Mouse (Mus musculus) forebrain, postnatal 0 days (tissue): ENCODE data around the gene Eid2. TPM values are rescaled to one million over a fixed set of nuclear protein-coding genes. Genes with fewer than 3 reads are reported as not detected.

Source experiments
- ATAC-seq: fragments of 200-750 bp; cut with Nextera tagmentation; 2 replicates; pipeline ENCODE4 v1.8.0; 2017; ENCODE audit warnings: mild to moderate bottlenecking, moderate library complexity
- DNase-seq: peaks from one replicate; pipeline ENCODE4 v3.0.0-alpha.2; 2015
- H3K27ac ChIP-seq: fragments of 300-500 bp; sonication (generic); 2 replicates; pipeline ENCODE4 v1.5.1; 2014; ENCODE audit warnings: low read depth, mild to moderate bottlenecking, antibody characterized with exemption, low read length, moderate library complexity, mixed read lengths
- H3K27me3 ChIP-seq: fragments of 300-500 bp; sonication (generic); 2 replicates; pipeline ENCODE4 v1.6.1; 2014; ENCODE audit warnings: mild to moderate bottlenecking, low read length, mixed read lengths; ENCODE audit not compliant: insufficient read depth
- H3K36me3 ChIP-seq: fragments of 300-500 bp; sonication (generic); 2 replicates; pipeline ENCODE4 v1.6.1; 2014; ENCODE audit warnings: mild to moderate bottlenecking, moderate library complexity; ENCODE audit not compliant: insufficient read depth
- H3K4me1 ChIP-seq: fragments of 300-500 bp; sonication (generic); 2 replicates; pipeline ENCODE4 v1.6.1; 2014; ENCODE audit warnings: antibody characterized with exemption; ENCODE audit not compliant: insufficient read depth
- H3K4me2 ChIP-seq: fragments of 300-500 bp; sonication (generic); 2 replicates; pipeline ENCODE4 v1.6.1; 2014; ENCODE audit warnings: low read depth, mild to moderate bottlenecking, moderate library complexity
- H3K4me3 ChIP-seq: fragments of 300-500 bp; sonication (generic); 2 replicates; pipeline ENCODE4 v1.5.1; 2014; ENCODE audit warnings: low read depth, low read length, mixed read lengths
- H3K9ac ChIP-seq: fragments of 300-500 bp; sonication (generic); 2 replicates; pipeline ENCODE4 v1.6.1; 2014; ENCODE audit warnings: mild to moderate bottlenecking
- H3K9me3 ChIP-seq: fragments of 300-500 bp; sonication (generic); 2 replicates; pipeline ENCODE4 v1.6.1; 2016; ENCODE audit warnings: low read length
- CTCF ChIP-seq: sonication (generic); IDR thresholded peaks from 2 replicates; pipeline ENCODE4 v1.5.1; 2016; ENCODE audit warnings: antibody characterized with exemption, control low read depth, low read depth
- WGBS: fragments of 180-500 bp; shearing (Covaris S2); extraction: QIAGEN DNeasy Blood & Tissue Kit; methylation state at CpG from one replicate; pipeline ENCODE4 v1.1.7; 2014; 5-methylcytosine and 5-hydroxymethylcytosine counted together
- polyA plus RNA-seq: library from polyadenylated mRNA; unstranded; fragments of >200 nt; fragmentation: Nextera tagmentation; extraction: Ambion mirVana; gene quantifications from 2 replicates; pipeline ENCODE4 v1.2.1, GENCODE M21; 2015
- total RNA-seq: library from RNA; depleted of rRNA; stranded (reverse); fragments of >200 nt; gene quantifications from 2 replicates; pipeline ENCODE4 v1.2.3, GENCODE M21; 2014; rRNA removed

Gene Eid2
- total and polyA plus RNA-seq, 2 experiments from 2014 or later = 26.7 to 101 TPM

DNA sequence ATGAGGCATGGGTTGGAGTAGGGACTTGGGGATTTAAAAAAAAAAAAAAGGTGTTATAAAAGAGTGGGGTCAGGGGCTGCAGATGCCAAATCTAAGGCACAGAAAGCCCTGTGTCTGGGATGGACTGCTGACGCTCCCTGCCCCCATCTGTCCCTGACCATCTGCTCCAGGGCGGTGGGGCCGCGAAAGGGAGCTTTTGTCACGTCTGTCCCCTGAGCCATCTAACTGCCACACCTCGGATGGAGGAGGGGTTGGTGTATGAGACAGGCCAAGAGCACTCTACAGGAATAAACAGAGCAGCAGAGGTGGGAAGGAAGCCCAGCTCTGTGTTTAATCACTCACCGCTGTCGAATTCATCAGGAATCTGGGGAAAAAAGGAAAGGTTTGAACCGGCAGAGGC is 42.1 kb downstream of the Eid2 start:
- H3K9me3 ChIP-seq = no peaks in the 10 kb centered on the region
- no peaks in the 10 kb centered on the region for H3K27me3 ChIP-seq
- ATAC-seq (no peak), DNase-seq (no peak)
- H3K4me2 ChIP-seq = no peak overlapping the region
- WGBS = 55% methylated on average over 9 of the region's 9 CpGs
- no peak overlapping the region for H3K27ac ChIP-seq
- no peak overlapping the region for H3K9ac ChIP-seq
- H3K4me3 ChIP-seq = no peak overlapping the region
- TF ChIP-seq CTCF = no peak
- peaks cover 5% of the 10 kb centered on the region; the same call in 1 of the 2 replicates for H3K4me1 ChIP-seq
- H3K36me3 ChIP-seq = peaks cover 48% of the 10 kb centered on the region

- H3K27me3 ChIP-seq = no peaks in the 10 kb centered on the region
- ATAC-seq (peak; percentile 62), DNase-seq (no peak)
- H3K4me2 ChIP-seq = peak overlapping the region; percentile 82
- H3K4me3 ChIP-seq = peak overlapping the region; percentile 78
- no peak for TF ChIP-seq CTCF
- H3K27ac ChIP-seq = peak overlapping the region; percentile 64; the same call in 1 of the 2 replicates
- peaks cover 5% of the 10 kb centered on the region; the same call in 1 of the 2 replicates for H3K4me1 ChIP-seq
- H3K36me3 ChIP-seq = peaks cover 48% of the 10 kb centered on the region
- 8% methylated on average over 35 of the region's 35 CpGs for WGBS
- H3K9ac ChIP-seq = peak overlapping the region; percentile 81
- H3K9me3 ChIP-seq = no peaks in the 10 kb centered on the region
These were observed 43.7 kb downstream of the Eid2 start for GRCm38 (mm10) chr7:28311151-28311925.

DNA sequence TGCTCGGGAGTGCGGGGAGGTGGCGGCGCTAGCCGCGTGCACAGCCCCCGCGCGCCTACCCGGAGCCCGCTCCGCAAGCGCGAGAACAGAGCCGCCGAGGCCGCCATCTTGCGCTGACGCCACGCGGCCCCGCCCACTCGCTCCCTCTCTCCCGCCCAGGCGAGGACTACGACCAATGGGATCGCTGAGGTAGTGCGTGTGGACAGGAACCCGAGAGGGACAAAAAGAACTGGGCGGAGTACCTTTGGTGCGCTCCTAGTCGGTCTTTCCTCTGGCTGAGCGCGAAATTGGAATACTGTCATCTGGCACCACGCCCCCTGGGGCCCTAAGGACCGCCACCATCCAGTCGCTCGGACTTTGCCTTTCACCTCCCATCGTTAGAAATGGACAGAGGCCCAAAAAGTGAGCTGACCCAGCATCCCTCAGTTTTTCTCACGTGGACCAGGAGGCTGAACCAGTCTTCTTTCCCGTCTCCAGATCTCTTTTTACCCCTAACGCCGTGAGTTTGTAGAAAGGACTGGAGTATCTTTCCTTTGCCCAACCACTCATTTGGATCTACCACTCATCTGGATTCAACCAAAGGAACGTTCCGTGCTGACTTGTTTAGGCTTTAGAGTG is 44.4 kb downstream of the Eid2 start, which contains the start of gene Timm50:
TSS of gene Timm50 (minus strand) at position 147 of the 618 bp plus-strand sequence.
- Histone ChIP-seq H3K4me3 (peak within 1 kb of the TSS; percentile 78), H3K36me3 (peaks cover 48% of the 10 kb centered on the region), H3K27me3 (no peaks in the 10 kb centered on the region), H3K27ac (peak within 1 kb of the TSS; percentile 64; the same call in 1 of the 2 replicates), H3K9ac (peak within 1 kb of the TSS; percentile 81), H3K9me3 (no peaks in the 10 kb centered on the region), H3K4me2 (peak within 1 kb of the TSS; percentile 82), H3K4me1 (peaks cover 5% of the 10 kb centered on the region; the same call in 1 of the 2 replicates)
- DNase-seq = peak; percentile 97
- WGBS = 1% methylated on average over 45 of the region's 45 CpGs
- peak; percentile 99 for ATAC-seq
- no peak; the same call in 1 of the 2 replicates for TF ChIP-seq CTCF

DNA sequence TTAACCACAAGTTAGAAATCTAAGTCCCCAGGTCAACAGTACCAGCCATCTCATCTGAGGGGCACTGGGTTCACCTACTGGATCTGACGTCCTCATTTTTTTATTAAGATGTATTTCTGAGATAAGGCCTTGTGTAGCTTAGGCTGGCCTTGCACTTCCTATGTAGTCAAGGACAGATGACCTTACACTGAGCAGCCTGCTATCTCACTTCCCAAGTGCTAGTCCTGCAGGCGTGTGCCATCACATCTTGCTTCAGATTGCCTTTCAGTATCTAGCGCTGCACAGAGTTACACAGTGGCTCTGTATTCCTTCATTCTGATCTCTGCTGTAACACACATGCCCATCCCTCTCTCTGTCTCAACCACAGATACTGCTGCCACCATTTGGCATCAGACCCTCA is 50.4 kb downstream of the Eid2 start:
- H3K36me3 ChIP-seq = peaks cover 83% of the 10 kb centered on the region
- TF ChIP-seq CTCF = no peak
- H3K9me3 ChIP-seq = no peaks in the 10 kb centered on the region
- no peak for ATAC-seq
- no peak overlapping the region for H3K9ac ChIP-seq
- no peak overlapping the region for H3K27ac ChIP-seq
- no peak overlapping the region for H3K4me3 ChIP-seq
- H3K27me3 ChIP-seq = no peaks in the 10 kb centered on the region
- 91% methylated on average over 3 of the region's 3 CpGs for WGBS
- no peak overlapping the region for H3K4me2 ChIP-seq
- no peaks in the 10 kb centered on the region for H3K4me1 ChIP-seq
- no peak for DNase-seq

DNA sequence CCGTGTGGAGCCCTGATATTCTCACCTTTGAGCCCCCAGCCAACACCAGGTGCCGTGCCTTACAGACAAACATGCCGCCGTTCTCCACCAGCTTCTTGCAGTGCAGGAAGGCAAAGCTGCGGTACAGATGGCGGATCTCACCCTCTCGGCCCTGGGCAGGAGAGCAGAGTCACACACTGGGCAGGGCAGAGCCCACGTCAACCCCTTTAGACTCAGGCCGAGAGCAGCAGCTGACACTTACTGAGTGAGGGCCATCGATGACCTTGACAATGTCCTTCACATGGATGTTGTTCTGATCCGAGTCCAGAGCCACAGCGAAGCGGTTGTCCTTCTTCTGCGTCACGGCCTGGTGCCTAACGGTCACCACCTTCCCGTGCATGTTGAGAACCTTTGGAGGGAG is 51.0 kb downstream of the Eid2 start:
- Histone ChIP-seq H3K36me3 (peaks cover 90% of the 10 kb centered on the region), H3K4me2 (no peak overlapping the region), H3K4me1 (no peaks in the 10 kb centered on the region), H3K27ac (no peak overlapping the region), H3K4me3 (no peak overlapping the region), H3K9ac (no peak overlapping the region), H3K27me3 (no peaks in the 10 kb centered on the region), H3K9me3 (no peaks in the 10 kb centered on the region)
- DNase-seq = no peak
- no peak for ATAC-seq
- no peak for TF ChIP-seq CTCF
- WGBS = 93% methylated on average over 17 of the region's 17 CpGs

Other genes starting within 250 kb of the Eid2 start
- gene Psmc4, start 217.8 kb upstream of the Eid2 start, total RNA-seq = 200 and 233 TPM in 2 replicates
- 265 and 268 TPM in 2 replicates for gene Psmc4, start 217.8 kb upstream of the Eid2 start, polyA plus RNA-seq
- 0.57 and 0.62 TPM in 2 replicates for gene Fcgbp, start 196.6 kb upstream of the Eid2 start, total RNA-seq
- gene Fcgbp, start 196.6 kb upstream of the Eid2 start, polyA plus RNA-seq = 0.45 and 0.52 TPM in 2 replicates
- under 0.01 and 0.19 TPM in 2 replicates for gene 9530053A07Rik, start 138.4 kb upstream of the Eid2 start, total RNA-seq
- gene 9530053A07Rik, start 138.4 kb upstream of the Eid2 start, polyA plus RNA-seq = 0.08 TPM in 2 replicates
- 40.4 and 49.5 TPM in 2 replicates for gene Fbl, start 98.2 kb upstream of the Eid2 start, total RNA-seq
- 86.3 and 91.3 TPM in 2 replicates for gene Fbl, start 98.2 kb upstream of the Eid2 start, polyA plus RNA-seq
- 21.0 and 23.3 TPM in 2 replicates for gene Dyrk1b, start 88.4 kb upstream of the Eid2 start, total RNA-seq
- 5.5 and 7.4 TPM in 2 replicates for gene Dyrk1b, start 88.4 kb upstream of the Eid2 start, polyA plus RNA-seq
- 44.0 and 45.1 TPM in 2 replicates for gene Eid2b, start 9.9 kb downstream of the Eid2 start, total RNA-seq
- 49.0 and 53.6 TPM in 2 replicates for gene Eid2b, start 9.9 kb downstream of the Eid2 start, polyA plus RNA-seq
- 0.62 and 0.71 TPM in 2 replicates for gene Selenov, start 23.3 kb downstream of the Eid2 start, total RNA-seq
- 1.3 and 2.1 TPM in 2 replicates for gene Selenov, start 23.3 kb downstream of the Eid2 start, polyA plus RNA-seq
- gene Dll3, start 34.4 kb downstream of the Eid2 start, total RNA-seq = 7.8 and 9.5 TPM in 2 replicates
- 10.9 and 11.1 TPM in 2 replicates for gene Dll3, start 34.4 kb downstream of the Eid2 start, polyA plus RNA-seq
- 60.6 and 64.0 TPM in 2 replicates for gene Timm50, start 44.2 kb downstream of the Eid2 start, total RNA-seq
- gene Timm50, start 44.2 kb downstream of the Eid2 start, polyA plus RNA-seq = 116 and 140 TPM in 2 replicates
- 88.4 and 111 TPM in 2 replicates for gene Supt5, start 70.9 kb downstream of the Eid2 start, total RNA-seq
- gene Supt5, start 70.9 kb downstream of the Eid2 start, polyA plus RNA-seq = 65.2 and 83.3 TPM in 2 replicates
- gene Rps16, start 82.8 kb downstream of the Eid2 start, total RNA-seq = 205 and 300 TPM in 2 replicates
- 595 and 769 TPM in 2 replicates for gene Rps16, start 82.8 kb downstream of the Eid2 start, polyA plus RNA-seq
- gene Plekhg2, start 104.7 kb downstream of the Eid2 start, total RNA-seq = 20.3 and 25.7 TPM in 2 replicates
- gene Plekhg2, start 104.7 kb downstream of the Eid2 start, polyA plus RNA-seq = 9.0 and 11.4 TPM in 2 replicates
- 2.8 and 4.0 TPM in 2 replicates for gene Zfp36, start 112.4 kb downstream of the Eid2 start, total RNA-seq
- 2.3 and 3.8 TPM in 2 replicates for gene Zfp36, start 112.4 kb downstream of the Eid2 start, polyA plus RNA-seq
- gene Med29, start 124.8 kb downstream of the Eid2 start, total RNA-seq = 32.5 and 35.1 TPM in 2 replicates
- 39.2 and 47.6 TPM in 2 replicates for gene Med29, start 124.8 kb downstream of the Eid2 start, polyA plus RNA-seq
- gene Paf1, start 125.1 kb downstream of the Eid2 start, total RNA-seq = 74.8 and 80.5 TPM in 2 replicates
- 69.4 and 92.7 TPM in 2 replicates for gene Paf1, start 125.1 kb downstream of the Eid2 start, polyA plus RNA-seq
- 2.6 and 3.8 TPM in 2 replicates for gene Gmfg, start 169.6 kb downstream of the Eid2 start, total RNA-seq
- 5.8 and 6.7 TPM in 2 replicates for gene Gmfg, start 169.6 kb downstream of the Eid2 start, polyA plus RNA-seq
- 57.7 and 88.3 TPM in 2 replicates for gene Lrfn1, start 184.1 kb downstream of the Eid2 start, total RNA-seq
- gene Lrfn1, start 184.1 kb downstream of the Eid2 start, polyA plus RNA-seq = 16.0 and 21.2 TPM in 2 replicates
- not detected in 2 replicates for gene Ifnl2, start 242.6 kb downstream of the Eid2 start, total RNA-seq
- not detected in 2 replicates for gene Ifnl2, start 242.6 kb downstream of the Eid2 start, polyA plus RNA-seq